Mouse (Mus musculus) ovary, adult 2 months (tissue): ENCODE data around the gene Gbp7. TPM values are rescaled to one million over a fixed set of nuclear protein-coding genes. Genes with fewer than 3 reads are reported as not detected.

ENCODE experiments used
- polyA plus RNA-seq: library from polyadenylated mRNA; depleted of rRNA; stranded (reverse); fragments of >200 nt; gene quantifications from 2 replicates; pipeline ENCODE4 v1.2.3, GENCODE M21; 2012; rRNA removed

Gbp7 gene
- 1.9 and 2.5 TPM in 2 replicates for polyA plus RNA-seq

DNA sequence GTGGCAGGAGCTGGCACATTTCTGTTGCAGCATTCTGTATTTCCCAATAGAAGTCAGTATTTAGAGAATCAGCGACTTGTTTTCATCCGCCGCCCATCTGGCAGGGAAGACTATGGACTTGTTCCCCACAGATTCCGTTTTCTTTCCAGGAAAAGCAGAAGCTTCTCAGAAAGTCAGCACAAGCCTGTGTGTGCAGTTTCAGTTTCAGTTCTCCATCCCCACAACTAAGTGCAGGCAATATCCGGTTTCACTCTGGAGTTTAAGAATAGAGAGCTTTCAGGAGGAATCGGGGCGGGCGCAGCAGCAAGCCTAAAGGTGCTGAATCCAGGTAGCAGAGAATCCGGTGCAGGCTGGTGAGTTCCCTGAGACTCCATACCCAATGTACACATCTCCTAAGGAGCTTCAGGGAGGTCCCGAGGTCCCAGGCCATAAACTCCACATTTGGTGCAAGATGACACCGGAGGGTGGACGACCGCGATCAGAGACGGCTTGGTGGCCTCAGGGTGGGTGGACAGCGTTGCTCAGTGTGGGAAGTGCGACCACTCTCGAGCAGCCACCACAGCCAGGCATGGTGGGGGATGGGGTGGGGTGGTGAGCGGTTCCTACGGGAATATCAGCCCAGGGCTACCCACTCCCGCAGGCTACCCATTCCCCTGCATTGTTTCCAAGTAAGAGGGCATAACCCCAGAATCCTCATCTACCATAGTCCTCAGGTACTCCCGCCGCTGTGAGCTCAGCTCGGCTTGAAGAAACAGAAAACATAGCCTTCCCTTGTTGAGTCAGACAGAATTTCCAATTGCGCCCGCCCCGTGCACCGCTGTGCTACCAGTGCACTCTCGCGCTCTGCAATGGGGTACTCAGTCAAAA, at the start of gene Gbp7:
Gene Gbp7 (plus strand): TSS at position 256 of the 867 bp plus-strand sequence.

DNA sequence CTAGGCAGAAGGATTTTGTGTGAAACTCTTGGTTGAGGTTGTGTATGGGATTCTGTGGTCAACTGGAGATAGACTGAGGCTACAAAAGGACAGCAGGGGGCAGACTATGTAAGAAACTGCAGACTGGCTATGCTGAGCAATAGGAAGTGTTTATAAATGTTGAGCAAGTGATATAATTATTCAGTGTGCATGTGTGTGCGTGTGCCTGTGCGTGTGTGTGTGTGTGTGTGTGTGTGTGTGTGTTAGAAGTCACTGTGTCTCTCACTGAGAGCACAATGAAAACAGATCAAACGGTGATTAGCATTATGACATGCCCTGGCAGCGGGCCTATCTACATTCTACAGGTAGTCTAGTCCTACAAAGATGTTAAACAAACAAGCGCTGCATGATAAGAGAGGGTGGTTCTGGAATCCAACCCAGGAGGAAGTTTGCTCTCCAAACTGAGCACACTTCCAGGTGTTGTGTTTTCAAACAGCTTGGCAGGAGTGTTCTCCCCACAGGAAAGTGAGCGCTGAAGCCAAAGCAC, 36.5 kb upstream of the Gbp7 start, which contains the start of gene Gbp5:
Gene Gbp5 (plus strand): TSS at position 443 of the 526 bp plus-strand sequence.

DNA sequence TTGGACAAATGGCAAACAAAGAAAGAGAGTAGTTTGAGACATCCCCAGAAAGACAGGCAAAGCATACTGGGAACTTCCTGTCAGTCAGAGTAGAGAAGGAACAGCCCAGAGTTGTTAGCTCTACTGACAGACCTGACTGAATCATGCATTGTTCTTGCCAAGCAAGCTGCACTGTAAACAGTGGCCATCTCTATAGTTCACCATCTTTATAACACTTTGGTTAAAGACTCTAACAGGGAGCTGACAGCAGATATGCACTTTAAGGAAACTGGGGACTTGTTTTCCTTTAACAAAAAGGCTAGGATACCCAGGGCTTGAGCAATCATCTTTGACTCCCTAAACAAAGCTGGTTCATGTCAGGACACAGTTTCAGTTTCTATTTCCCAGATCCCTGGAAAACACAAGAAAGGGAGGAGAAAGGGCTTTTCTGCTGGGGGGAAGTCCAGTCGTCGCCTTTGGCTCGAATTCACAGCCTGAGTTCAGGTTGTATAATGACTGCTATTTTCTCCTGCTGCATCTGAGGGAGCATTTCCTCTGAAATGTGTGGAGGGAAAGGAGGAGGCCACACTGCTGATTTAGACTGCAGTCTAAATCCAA, 29.6 kb downstream of the Gbp7 start, which contains the start of gene Gbp3:
Gene Gbp3 (plus strand): TSS at position 395 of the 597 bp plus-strand sequence.

DNA sequence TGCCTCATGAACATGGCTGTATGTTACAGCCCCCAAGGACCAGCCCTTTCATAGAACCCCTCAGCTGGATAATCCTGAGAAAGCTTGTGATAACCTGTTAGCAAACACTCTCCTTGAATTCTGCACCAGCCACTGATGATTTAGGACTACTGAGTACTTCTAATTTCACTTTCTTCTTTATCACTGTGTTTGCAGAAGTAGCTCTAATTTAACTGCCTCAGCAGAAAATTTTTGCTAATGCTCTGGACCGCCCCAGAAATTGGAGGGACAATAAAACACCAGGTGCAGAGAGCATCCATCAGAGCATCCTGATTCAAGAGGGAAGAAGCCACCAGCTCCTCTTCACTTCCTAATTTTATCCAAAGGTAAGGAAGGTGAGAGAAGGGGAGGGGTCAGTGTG, 64.4 kb downstream of the Gbp7 start, which contains the start of gene Gbp2b:
Gene Gbp2b (plus strand): TSS at position 301 of the 400 bp plus-strand sequence.

Other genes with a start within 250 kb of the Gbp7 start
- gene Pdlim5, start 134.6 kb upstream of the Gbp7 start, polyA plus RNA-seq, result 40.4 and 54.2 TPM in 2 replicates
- 0.70 and 0.77 TPM in 2 replicates for gene Gbp5, start 36.4 kb upstream of the Gbp7 start, polyA plus RNA-seq
- gene Gbp3, start 29.7 kb downstream of the Gbp7 start, polyA plus RNA-seq, result 21.5 and 27.5 TPM in 2 replicates
- gene Gbp2b, start 64.5 kb downstream of the Gbp7 start, polyA plus RNA-seq, result 0.08 TPM in 1 of 2 replicates, not detected in the other
- 11.9 and 13.7 TPM in 2 replicates for gene Gbp2, start 90.3 kb downstream of the Gbp7 start, polyA plus RNA-seq
- 2.4 and 3.1 TPM in 2 replicates for gene Kyat3, start 170.7 kb downstream of the Gbp7 start, polyA plus RNA-seq
- 13.9 and 15.0 TPM in 2 replicates for gene Gtf2b, start 234.7 kb downstream of the Gbp7 start, polyA plus RNA-seq